Mouse (Mus musculus): ENCODE data around the gene Hsf5. TPM values are rescaled to one million over a fixed set of nuclear protein-coding genes. Genes with fewer than 3 reads are reported as not detected.

The Hsf5 gene
- polyA plus RNA-seq (2014; fragmentation: Illumina TruSeq; extraction: RNeasy Lipid Tissue Mini Kit (QIAGEN cat#74804); ENCODE audit: low read depth, low replicate concordance), result not detected

GRCm38 (mm10) chr11:87616790-87617474 is at the start of gene Hsf5:
Hsf5 (plus strand) TSS chr11:87617164.

GRCm38 (mm10) chr11:87568255-87568953 is 48.6 kb upstream of the Hsf5 start, which contains the start of gene Sept4:
Sept4 (plus strand) TSS chr11:87568903.

GRCm38 (mm10) chr11:87591526-87592353 is 25.2 kb upstream of the Hsf5 start, which contains the start of gene Mtmr4:
Mtmr4 (plus strand) TSS chr11:87592162.

GRCm38 (mm10) chr11:87662407-87662806 is 45.4 kb downstream of the Hsf5 start, which contains the start of gene Rnf43:
Rnf43 (plus strand) TSS chr11:87662722.

Other genes starting within 250 kb of the Hsf5 start
- 0.74 TPM for gene Rad51c, start 212.2 kb upstream of the Hsf5 start, polyA plus RNA-seq (2014; fragmentation: Illumina TruSeq; extraction: RNeasy Lipid Tissue Mini Kit (QIAGEN cat#74804); ENCODE audit: low read depth, low replicate concordance)
- 0.64 TPM for gene Tex14, start 212.1 kb upstream of the Hsf5 start, polyA plus RNA-seq (2014; fragmentation: Illumina TruSeq; extraction: RNeasy Lipid Tissue Mini Kit (QIAGEN cat#74804); ENCODE audit: low read depth, low replicate concordance)
- gene Gm11492, start 50.5 kb upstream of the Hsf5 start, polyA plus RNA-seq (2014; fragmentation: Illumina TruSeq; extraction: RNeasy Lipid Tissue Mini Kit (QIAGEN cat#74804); ENCODE audit: low read depth, low replicate concordance), result not detected
- 6.7 TPM for gene Sept4, start 48.3 kb upstream of the Hsf5 start, polyA plus RNA-seq (2014; fragmentation: Illumina TruSeq; extraction: RNeasy Lipid Tissue Mini Kit (QIAGEN cat#74804); ENCODE audit: low read depth, low replicate concordance)
- gene Mtmr4, start 25.0 kb upstream of the Hsf5 start, polyA plus RNA-seq (2014; fragmentation: Illumina TruSeq; extraction: RNeasy Lipid Tissue Mini Kit (QIAGEN cat#74804); ENCODE audit: low read depth, low replicate concordance), result 26.0 TPM
- gene Rnf43, start 45.6 kb downstream of the Hsf5 start, polyA plus RNA-seq (2014; fragmentation: Illumina TruSeq; extraction: RNeasy Lipid Tissue Mini Kit (QIAGEN cat#74804); ENCODE audit: low read depth, low replicate concordance), result 8.6 TPM
- 18.1 TPM for gene Supt4a, start 120.4 kb downstream of the Hsf5 start, polyA plus RNA-seq (2014; fragmentation: Illumina TruSeq; extraction: RNeasy Lipid Tissue Mini Kit (QIAGEN cat#74804); ENCODE audit: low read depth, low replicate concordance)
- gene Tspoap1, start 143.4 kb downstream of the Hsf5 start, polyA plus RNA-seq (2014; fragmentation: Illumina TruSeq; extraction: RNeasy Lipid Tissue Mini Kit (QIAGEN cat#74804); ENCODE audit: low read depth, low replicate concordance), result not detected
- gene Mpo, start 176.4 kb downstream of the Hsf5 start, polyA plus RNA-seq (2014; fragmentation: Illumina TruSeq; extraction: RNeasy Lipid Tissue Mini Kit (QIAGEN cat#74804); ENCODE audit: low read depth, low replicate concordance), result not detected
- not detected for gene Lpo, start 211.1 kb downstream of the Hsf5 start, polyA plus RNA-seq (2014; fragmentation: Illumina TruSeq; extraction: RNeasy Lipid Tissue Mini Kit (QIAGEN cat#74804); ENCODE audit: low read depth, low replicate concordance)
- 0.19 TPM for gene Mks1, start 236.1 kb downstream of the Hsf5 start, polyA plus RNA-seq (2014; fragmentation: Illumina TruSeq; extraction: RNeasy Lipid Tissue Mini Kit (QIAGEN cat#74804); ENCODE audit: low read depth, low replicate concordance)